Mouse (Mus musculus) liver, embryonic 12.5 days (tissue): ENCODE measurements around the gene Cfb. TPM values are rescaled to one million over a fixed set of nuclear protein-coding genes. Genes with fewer than 3 reads are reported as not detected.

Experiments used
- ATAC-seq: fragments of 200-750 bp; cut with Nextera tagmentation; 2 replicates; pipeline ENCODE4 v1.8.0; 2017; ENCODE audit warnings: moderate number of reproducible peaks, mild to moderate bottlenecking, moderate library complexity
- H3K27ac ChIP-seq: fragments of 300-500 bp; sonication (generic); 2 replicates; pipeline ENCODE4 v1.5.1; 2016; ENCODE audit warnings: mild to moderate bottlenecking
- H3K27me3 ChIP-seq: fragments of 300-500 bp; sonication (generic); replicated peaks from 2 replicates; pipeline ENCODE4 v1.6.1; 2016; ENCODE audit warnings: mild to moderate bottlenecking, moderate library complexity
- H3K36me3 ChIP-seq: fragments of 300-500 bp; sonication (generic); 2 replicates; pipeline ENCODE4 v1.6.1; 2016; ENCODE audit warnings: mild to moderate bottlenecking, moderate library complexity
- H3K4me1 ChIP-seq: fragments of 300-500 bp; sonication (generic); 2 replicates; pipeline ENCODE4 v1.6.1; 2016
- H3K4me2 ChIP-seq: fragments of 300-500 bp; sonication (generic); 2 replicates; pipeline ENCODE4 v1.6.1; 2016; ENCODE audit warnings: mild to moderate bottlenecking, moderate library complexity
- H3K4me3 ChIP-seq: fragments of 300-500 bp; sonication (generic); 2 replicates; pipeline ENCODE4 v1.5.1; 2016; ENCODE audit warnings: mild to moderate bottlenecking, moderate library complexity
- H3K9ac ChIP-seq: fragments of 300-500 bp; sonication (generic); 2 replicates; pipeline ENCODE4 v1.6.1; 2016; ENCODE audit warnings: mild to moderate bottlenecking, moderate library complexity
- H3K9me3 ChIP-seq: fragments of 300-500 bp; sonication (generic); replicated peaks from 2 replicates; pipeline ENCODE4 v1.6.1; 2016; ENCODE audit warnings: mild to moderate bottlenecking, moderate library complexity
- WGBS: fragments of 180-500 bp; shearing (Covaris S2); methylation state at CpG from one replicate; pipeline ENCODE4 v1.1.7; 2016; ENCODE audit not compliant: insufficient replicate concordance; 5-methylcytosine and 5-hydroxymethylcytosine counted together
- polyA plus RNA-seq: library from polyadenylated mRNA; unstranded; fragments of >200 nt; fragmentation: Nextera tagmentation; extraction: Ambion mirVana; gene quantifications from 2 replicates; pipeline ENCODE4 v1.2.1, GENCODE M21; 2016

Gene Cfb
- polyA plus RNA-seq, 1 experiment from 2014 or later = 85.0 TPM

GRCm38 (mm10) chr17:34896366-34896765 lies 34.0 kb upstream of the Cfb start:
- Histone ChIP-seq H3K4me1 (peaks cover 73% of the 10 kb centered on the region), H3K9ac (no peak overlapping the region), H3K9me3 (no peaks in the 10 kb centered on the region), H3K27ac (no peak overlapping the region; the same call in 1 of the 2 replicates), H3K4me2 (peak overlapping the region; percentile 100), H3K4me3 (no peak overlapping the region), H3K36me3 (peaks cover 18% of the 10 kb centered on the region), H3K27me3 (no peaks in the 10 kb centered on the region)
- WGBS = 71% methylated on average over 17 of the region's 17 CpGs
- ATAC-seq = no peak

- Histone ChIP-seq H3K27me3 (no peaks in the 10 kb centered on the region), H3K4me2 (peak overlapping the region; percentile 100)
- ATAC-seq = no peak
These were observed 33.4 kb upstream of the Cfb start for GRCm38 (mm10) chr17:34895724-34896123.

GRCm38 (mm10) chr17:34894801-34895530 lies 32.6 kb upstream of the Cfb start:
- ATAC-seq = no peak
- Histone ChIP-seq H3K4me3 (peak overlapping the region; percentile 80), H3K4me2 (peak overlapping the region; percentile 100), H3K27me3 (no peaks in the 10 kb centered on the region), H3K4me1 (peaks cover 66% of the 10 kb centered on the region), H3K9ac (peak overlapping the region; percentile 91), H3K36me3 (peaks cover 14% of the 10 kb centered on the region), H3K27ac (peak overlapping the region; percentile 90), H3K9me3 (no peaks in the 10 kb centered on the region)
- WGBS = 16% methylated on average over 48 of the region's 51 CpGs

More at GRCm38 (mm10) chr17:34895724-34896123, 33.4 kb upstream of the Cfb start:
- Histone ChIP-seq H3K9me3 (no peaks in the 10 kb centered on the region), H3K9ac (no peak overlapping the region; the same call in 1 of the 2 replicates), H3K4me3 (0 out of 2 replicates have a peak overlapping the region, but pooled peaks have one; percentile 80), H3K36me3 (peaks cover 14% of the 10 kb centered on the region), H3K27ac (peak overlapping the region; percentile 90), H3K4me1 (peaks cover 73% of the 10 kb centered on the region)
- WGBS = 89% methylated on average over 15 of the region's 15 CpGs

- ATAC-seq = peak; percentile 85
- Histone ChIP-seq H3K4me2 (peak overlapping the region; percentile 100), H3K4me1 (peaks cover 60% of the 10 kb centered on the region), H3K27me3 (no peaks in the 10 kb centered on the region), H3K36me3 (peaks cover 14% of the 10 kb centered on the region), H3K27ac (peak overlapping the region; percentile 90), H3K4me3 (peak overlapping the region; percentile 80), H3K9me3 (no peaks in the 10 kb centered on the region), H3K9ac (peak overlapping the region; percentile 91)
- under 1% methylated on average over 18 of the region's 51 CpGs for WGBS
These were observed 31.8 kb upstream of the Cfb start for GRCm38 (mm10) chr17:34894074-34894597.

DNA sequence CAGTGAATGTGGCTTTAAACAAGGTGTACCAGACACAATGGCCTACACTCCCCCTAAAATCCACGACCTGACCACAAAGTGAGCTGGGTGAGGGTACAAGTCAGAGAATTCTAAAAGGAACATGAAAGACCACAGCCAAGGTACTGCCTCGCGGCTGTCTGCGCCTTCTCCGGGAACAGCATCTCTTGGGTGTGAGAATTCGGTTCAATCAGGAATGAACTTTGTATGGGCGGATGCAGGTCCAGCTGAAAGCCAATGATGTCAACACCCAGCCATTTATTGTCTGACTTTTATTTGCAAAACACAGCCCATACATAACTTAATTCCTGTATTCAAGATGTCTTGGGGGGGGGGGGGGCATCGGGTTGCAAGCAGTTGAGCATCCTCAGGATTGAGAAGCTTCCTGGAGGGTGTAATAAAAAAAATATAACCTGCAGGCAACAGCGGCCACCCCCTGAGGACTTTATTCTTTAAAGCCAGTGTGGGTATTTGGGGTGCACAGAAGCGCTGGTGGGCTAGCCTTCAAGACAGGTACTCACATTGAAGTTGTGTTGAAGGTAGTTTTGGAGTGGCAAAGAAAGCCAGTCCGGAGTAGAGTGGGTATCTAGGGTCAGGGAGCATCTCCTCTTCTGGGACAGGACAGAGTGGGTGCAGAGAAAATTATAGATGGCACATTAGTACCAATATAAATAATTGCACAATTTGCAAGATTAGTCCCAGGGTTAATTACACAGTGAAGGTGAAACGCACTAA lies 30.9 kb upstream of the Cfb start:
- peak overlapping the region; percentile 90 for H3K27ac ChIP-seq
- peaks cover 14% of the 10 kb centered on the region for H3K36me3 ChIP-seq
- H3K4me3 ChIP-seq = peak overlapping the region; percentile 80
- ATAC-seq = no peak
- H3K27me3 ChIP-seq = no peaks in the 10 kb centered on the region
- H3K9me3 ChIP-seq = no peaks in the 10 kb centered on the region
- peak overlapping the region; percentile 100 for H3K4me2 ChIP-seq
- WGBS = 72% methylated on average over 12 of the region's 12 CpGs
- H3K4me1 ChIP-seq = peaks cover 54% of the 10 kb centered on the region
- H3K9ac ChIP-seq = peak overlapping the region; percentile 91

- Histone ChIP-seq H3K9ac (no peak overlapping the region), H3K9me3 (no peaks in the 10 kb centered on the region), H3K27me3 (no peaks in the 10 kb centered on the region), H3K4me1 (peaks cover 40% of the 10 kb centered on the region), H3K4me3 (no peak overlapping the region), H3K36me3 (peaks cover 11% of the 10 kb centered on the region), H3K27ac (no peak overlapping the region), H3K4me2 (no peak overlapping the region)
- 84% methylated on average over 2 of the region's 2 CpGs for WGBS
- no peak for ATAC-seq
These were observed 29.1 kb upstream of the Cfb start for GRCm38 (mm10) chr17:34891377-34891776.

- no peak overlapping the region for H3K9ac ChIP-seq
- H3K4me2 ChIP-seq = no peak overlapping the region
- ATAC-seq = no peak
- H3K4me1 ChIP-seq = peaks cover 39% of the 10 kb centered on the region
- no peak overlapping the region for H3K27ac ChIP-seq
- no peaks in the 10 kb centered on the region for H3K9me3 ChIP-seq
- H3K27me3 ChIP-seq = no peaks in the 10 kb centered on the region
- no peaks in the 10 kb centered on the region for H3K36me3 ChIP-seq
- no peak overlapping the region for H3K4me3 ChIP-seq
- 75% methylated on average over 12 of the region's 12 CpGs for WGBS
These were observed 27.9 kb upstream of the Cfb start for GRCm38 (mm10) chr17:34890074-34890743.

DNA sequence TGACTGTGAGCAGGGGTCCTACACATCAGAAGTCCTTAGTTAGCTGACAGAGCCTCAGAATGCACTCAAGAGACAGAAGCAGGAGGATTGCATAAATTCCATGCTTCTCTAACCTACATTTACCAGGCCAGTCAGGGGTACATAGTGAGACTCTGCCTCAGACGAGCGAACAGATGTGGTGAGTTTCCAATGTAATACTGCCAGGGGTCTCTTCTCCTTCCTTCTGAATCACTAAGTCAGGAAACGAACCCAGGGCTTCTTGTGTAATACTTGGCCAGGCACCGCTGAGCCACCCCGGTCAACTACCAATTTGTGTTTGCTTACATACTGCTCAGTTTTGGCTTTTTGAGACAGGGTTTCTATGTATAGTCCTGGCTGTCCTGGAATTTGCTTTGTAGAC lies 25.6 kb upstream of the Cfb start:
- 49% methylated on average over 5 of the region's 5 CpGs for WGBS
- no peak overlapping the region for H3K4me2 ChIP-seq
- H3K9me3 ChIP-seq = no peaks in the 10 kb centered on the region
- H3K4me3 ChIP-seq = no peak overlapping the region
- ATAC-seq = no peak
- H3K27me3 ChIP-seq = no peaks in the 10 kb centered on the region
- H3K9ac ChIP-seq = no peak overlapping the region
- H3K36me3 ChIP-seq = no peaks in the 10 kb centered on the region
- H3K27ac ChIP-seq = no peak overlapping the region
- H3K4me1 ChIP-seq = peaks cover 38% of the 10 kb centered on the region

GRCm38 (mm10) chr17:34885615-34886014 lies 23.3 kb upstream of the Cfb start:
- no peaks in the 10 kb centered on the region for H3K36me3 ChIP-seq
- no peak overlapping the region for H3K4me3 ChIP-seq
- H3K27me3 ChIP-seq = 0 out of 2 replicates have a peak, but pooled peaks cover 4% of the 10 kb centered on the region
- 78% methylated on average over 3 of the region's 3 CpGs for WGBS
- no peak overlapping the region for H3K4me2 ChIP-seq
- peaks cover 45% of the 10 kb centered on the region for H3K4me1 ChIP-seq
- H3K9ac ChIP-seq = no peak overlapping the region
- no peak for ATAC-seq
- no peak overlapping the region for H3K27ac ChIP-seq
- H3K9me3 ChIP-seq = no peaks in the 10 kb centered on the region

DNA sequence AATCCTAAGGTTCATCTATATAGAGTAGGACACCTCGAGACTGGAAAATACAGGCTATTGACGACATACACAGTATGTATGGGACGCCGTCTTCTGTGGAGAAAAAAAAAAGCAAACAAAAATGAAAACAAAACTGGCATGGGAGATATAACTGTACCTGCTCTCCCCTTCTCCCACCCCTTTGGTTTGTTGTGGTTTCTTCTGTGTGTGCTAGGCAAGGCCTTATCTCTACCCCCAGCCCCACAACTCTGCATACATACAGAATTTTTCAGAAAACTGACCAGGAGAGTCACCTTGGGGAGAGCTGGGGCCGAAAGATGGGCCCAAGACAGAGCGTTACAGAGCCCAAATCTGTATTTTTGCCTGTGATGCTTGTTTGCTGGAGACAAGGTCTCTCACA lies 22.4 kb upstream of the Cfb start:
- Histone ChIP-seq H3K4me2 (0 out of 2 replicates have a peak overlapping the region, but pooled peaks have one; percentile 11), H3K9me3 (no peaks in the 10 kb centered on the region), H3K27ac (no peak overlapping the region), H3K4me1 (peaks cover 47% of the 10 kb centered on the region), H3K4me3 (no peak overlapping the region), H3K9ac (peak overlapping the region; percentile 6; the same call in 1 of the 2 replicates), H3K27me3 (0 out of 2 replicates have a peak, but pooled peaks cover 4% of the 10 kb centered on the region), H3K36me3 (no peaks in the 10 kb centered on the region)
- peak; percentile 48 for ATAC-seq
- 28% methylated on average over 6 of the region's 6 CpGs for WGBS

GRCm38 (mm10) chr17:34883332-34883731 lies 21.0 kb upstream of the Cfb start:
- no peak overlapping the region for H3K4me2 ChIP-seq
- H3K4me1 ChIP-seq = peaks cover 51% of the 10 kb centered on the region
- H3K4me3 ChIP-seq = no peak overlapping the region
- H3K9ac ChIP-seq = no peak overlapping the region
- no peaks in the 10 kb centered on the region for H3K36me3 ChIP-seq
- H3K27ac ChIP-seq = no peak overlapping the region
- no peaks in the 10 kb centered on the region for H3K9me3 ChIP-seq
- 0 out of 2 replicates have a peak, but pooled peaks cover 4% of the 10 kb centered on the region for H3K27me3 ChIP-seq
- WGBS = 51% methylated on average over 3 of the region's 3 CpGs
- no peak for ATAC-seq
